Mouse (Mus musculus) liver, embryonic 15.5 days (tissue): Measurements from ENCODE around the gene Slc7a11. TPM values are rescaled to one million over a fixed set of nuclear protein-coding genes. Genes with fewer than 3 reads are reported as not detected.

Source experiments
- ATAC-seq: fragments of 200-750 bp; cut with Nextera tagmentation; 2 replicates; pipeline ENCODE4 v1.8.0; 2017; ENCODE audit warnings: moderate number of reproducible peaks, mild to moderate bottlenecking, moderate library complexity; ENCODE audit not compliant: insufficient read depth
- H3K27ac ChIP-seq: fragments of 300-500 bp; sonication (generic); replicated peaks from 2 replicates; pipeline ENCODE4 v1.5.1; 2015; ENCODE audit warnings: mild to moderate bottlenecking, inconsistent platforms
- H3K27me3 ChIP-seq: fragments of 300-500 bp; sonication (generic); 2 replicates; pipeline ENCODE4 v1.6.1; 2015; ENCODE audit warnings: mild to moderate bottlenecking, inconsistent platforms
- H3K36me3 ChIP-seq: fragments of 300-500 bp; sonication (generic); replicated peaks from 2 replicates; pipeline ENCODE4 v1.6.1; 2015; ENCODE audit warnings: moderate library complexity, mild to moderate bottlenecking, inconsistent platforms
- H3K4me1 ChIP-seq: fragments of 300-500 bp; sonication (generic); replicated peaks from 2 replicates; pipeline ENCODE4 v1.6.1; 2015; ENCODE audit warnings: inconsistent platforms
- H3K4me2 ChIP-seq: fragments of 300-500 bp; sonication (generic); 2 replicates; pipeline ENCODE4 v1.6.1; 2015; ENCODE audit warnings: moderate library complexity, mild to moderate bottlenecking, inconsistent platforms
- H3K4me3 ChIP-seq: fragments of 300-500 bp; sonication (generic); replicated peaks from 2 replicates; pipeline ENCODE4 v1.5.1; 2015; ENCODE audit warnings: mild to moderate bottlenecking, inconsistent platforms
- H3K9ac ChIP-seq: fragments of 300-500 bp; sonication (generic); 2 replicates; pipeline ENCODE4 v1.6.1; 2015; ENCODE audit warnings: moderate library complexity, mild to moderate bottlenecking, inconsistent platforms
- H3K9me3 ChIP-seq: fragments of 300-500 bp; sonication (generic); replicated peaks from 2 replicates; pipeline ENCODE4 v1.6.1; 2016; ENCODE audit warnings: inconsistent platforms
- WGBS: fragments of 180-500 bp; shearing (Covaris S2); methylation state at CpG from one replicate; pipeline ENCODE4 v1.1.7; 2015; ENCODE audit warnings: mixed read lengths; ENCODE audit not compliant: insufficient replicate concordance; 5-methylcytosine and 5-hydroxymethylcytosine counted together
- polyA plus RNA-seq: library from polyadenylated mRNA; unstranded; fragments of >200 nt; fragmentation: Nextera tagmentation; extraction: Ambion mirVana; gene quantifications from 2 replicates; pipeline ENCODE4 v1.2.1, GENCODE M21; 2015

Slc7a11 gene
- polyA plus RNA-seq, 1 experiment from 2014 or later = 0.13 TPM

GRCm38 (mm10) chr3:50138319-50138718, 305.1 kb downstream of the Slc7a11 start:
- ATAC-seq = no peak

GRCm38 (mm10) chr3:50132204-50132603, 311.2 kb downstream of the Slc7a11 start:
- H3K27me3 ChIP-seq = no peaks in the 10 kb centered on the region
- no peak for ATAC-seq
- no peaks in the 10 kb centered on the region for H3K36me3 ChIP-seq
- no peak overlapping the region for H3K27ac ChIP-seq
- no peak overlapping the region for H3K4me3 ChIP-seq
- H3K9me3 ChIP-seq = no peaks in the 10 kb centered on the region
- H3K9ac ChIP-seq = no peak overlapping the region
- no peaks in the 10 kb centered on the region for H3K4me1 ChIP-seq
- WGBS = 68% methylated on average over 5 of the region's 5 CpGs
- H3K4me2 ChIP-seq = no peak overlapping the region

More at GRCm38 (mm10) chr3:50138319-50138718, 305.1 kb downstream of the Slc7a11 start:
- no peak overlapping the region for H3K27ac ChIP-seq
- H3K36me3 ChIP-seq = no peaks in the 10 kb centered on the region
- no peak overlapping the region for H3K4me3 ChIP-seq
- H3K4me2 ChIP-seq = no peak overlapping the region
- H3K27me3 ChIP-seq = no peaks in the 10 kb centered on the region
- H3K9ac ChIP-seq = no peak overlapping the region
- 38% methylated on average over 3 of the region's 3 CpGs for WGBS
- H3K9me3 ChIP-seq = no peaks in the 10 kb centered on the region
- H3K4me1 ChIP-seq = no peaks in the 10 kb centered on the region

- WGBS = 50% methylated on average over 2 of the region's 2 CpGs
- H3K4me1 ChIP-seq = no peaks in the 10 kb centered on the region
- no peak for ATAC-seq
Measured at GRCm38 (mm10) chr3:50130319-50130718, 313.1 kb downstream of the Slc7a11 start.

GRCm38 (mm10) chr3:50121001-50121400, 322.4 kb downstream of the Slc7a11 start:
- ATAC-seq = no peak
- no peaks in the 10 kb centered on the region for H3K9me3 ChIP-seq
- no peak overlapping the region for H3K9ac ChIP-seq
- 34% methylated on average over 1 of the region's 1 CpGs for WGBS
- H3K27ac ChIP-seq = no peak overlapping the region
- H3K36me3 ChIP-seq = no peaks in the 10 kb centered on the region
- no peaks in the 10 kb centered on the region for H3K27me3 ChIP-seq
- no peak overlapping the region for H3K4me3 ChIP-seq
- H3K4me1 ChIP-seq = no peaks in the 10 kb centered on the region
- H3K4me2 ChIP-seq = no peak overlapping the region

More at GRCm38 (mm10) chr3:50130319-50130718, 313.1 kb downstream of the Slc7a11 start:
- Histone ChIP-seq H3K27me3 (no peaks in the 10 kb centered on the region), H3K9me3 (no peaks in the 10 kb centered on the region), H3K27ac (no peak overlapping the region), H3K9ac (no peak overlapping the region), H3K36me3 (no peaks in the 10 kb centered on the region), H3K4me2 (no peak overlapping the region), H3K4me3 (no peak overlapping the region)

GRCm38 (mm10) chr3:50116266-50116665, 327.1 kb downstream of the Slc7a11 start:
- ATAC-seq = no peak
- H3K9ac ChIP-seq = no peak overlapping the region
- H3K27me3 ChIP-seq = no peaks in the 10 kb centered on the region
- H3K4me1 ChIP-seq = no peaks in the 10 kb centered on the region
- H3K27ac ChIP-seq = no peak overlapping the region
- H3K4me3 ChIP-seq = no peak overlapping the region
- no peaks in the 10 kb centered on the region for H3K9me3 ChIP-seq
- no peak overlapping the region for H3K4me2 ChIP-seq
- H3K36me3 ChIP-seq = no peaks in the 10 kb centered on the region
- WGBS = 50% methylated on average over 1 of the region's 1 CpGs

GRCm38 (mm10) chr3:50105509-50105908, 337.9 kb downstream of the Slc7a11 start:
- 70% methylated on average over 6 of the region's 6 CpGs for WGBS
- no peaks in the 10 kb centered on the region for H3K36me3 ChIP-seq

GRCm38 (mm10) chr3:50094404-50095092, 348.9 kb downstream of the Slc7a11 start:
- no peak overlapping the region for H3K27ac ChIP-seq
- no peak overlapping the region for H3K4me2 ChIP-seq
- no peak overlapping the region for H3K4me3 ChIP-seq
- no peaks in the 10 kb centered on the region for H3K4me1 ChIP-seq
- H3K27me3 ChIP-seq = no peaks in the 10 kb centered on the region
- no peak for ATAC-seq
- H3K36me3 ChIP-seq = no peaks in the 10 kb centered on the region
- no peak overlapping the region for H3K9ac ChIP-seq
- WGBS = 63% methylated on average over 7 of the region's 7 CpGs
- no peaks in the 10 kb centered on the region for H3K9me3 ChIP-seq

More at GRCm38 (mm10) chr3:50105509-50105908, 337.9 kb downstream of the Slc7a11 start:
- Histone ChIP-seq H3K9me3 (no peaks in the 10 kb centered on the region), H3K4me3 (no peak overlapping the region), H3K4me2 (no peak overlapping the region), H3K9ac (no peak overlapping the region), H3K4me1 (no peaks in the 10 kb centered on the region), H3K27me3 (no peaks in the 10 kb centered on the region), H3K27ac (no peak overlapping the region)
- ATAC-seq = no peak

GRCm38 (mm10) chr3:50076979-50077378, 366.4 kb downstream of the Slc7a11 start:
- Histone ChIP-seq H3K9me3 (no peaks in the 10 kb centered on the region), H3K27me3 (no peaks in the 10 kb centered on the region), H3K4me2 (no peak overlapping the region), H3K36me3 (no peaks in the 10 kb centered on the region), H3K27ac (no peak overlapping the region), H3K4me1 (no peaks in the 10 kb centered on the region), H3K9ac (no peak overlapping the region), H3K4me3 (no peak overlapping the region)
- 16% methylated on average over 7 of the region's 7 CpGs for WGBS
- no peak for ATAC-seq

GRCm38 (mm10) chr3:50063396-50063795, 380.0 kb downstream of the Slc7a11 start:
- no peak for ATAC-seq
- no peaks in the 10 kb centered on the region for H3K27me3 ChIP-seq
- no peaks in the 10 kb centered on the region for H3K9me3 ChIP-seq
- 48% methylated on average over 4 of the region's 4 CpGs for WGBS
- H3K4me2 ChIP-seq = no peak overlapping the region
- H3K36me3 ChIP-seq = no peaks in the 10 kb centered on the region
- no peaks in the 10 kb centered on the region for H3K4me1 ChIP-seq
- no peak overlapping the region for H3K27ac ChIP-seq
- H3K9ac ChIP-seq = no peak overlapping the region
- no peak overlapping the region for H3K4me3 ChIP-seq

- Histone ChIP-seq H3K27me3 (no peaks in the 10 kb centered on the region), H3K4me2 (no peak overlapping the region), H3K9me3 (no peaks in the 10 kb centered on the region), H3K36me3 (no peaks in the 10 kb centered on the region), H3K9ac (no peak overlapping the region), H3K4me3 (no peak overlapping the region), H3K27ac (no peak overlapping the region), H3K4me1 (no peaks in the 10 kb centered on the region)
- ATAC-seq = no peak
- WGBS = 63% methylated on average over 5 of the region's 5 CpGs
Measured at GRCm38 (mm10) chr3:50044666-50045065, 398.7 kb downstream of the Slc7a11 start.

GRCm38 (mm10) chr3:50044160-50044559, 399.3 kb downstream of the Slc7a11 start:
- H3K27ac ChIP-seq = no peak overlapping the region
- H3K9ac ChIP-seq = no peak overlapping the region
- H3K4me1 ChIP-seq = no peaks in the 10 kb centered on the region
- no peaks in the 10 kb centered on the region for H3K36me3 ChIP-seq
- H3K27me3 ChIP-seq = no peaks in the 10 kb centered on the region
- H3K4me2 ChIP-seq = no peak overlapping the region
- ATAC-seq = no peak
- no peaks in the 10 kb centered on the region for H3K9me3 ChIP-seq
- no peak overlapping the region for H3K4me3 ChIP-seq

GRCm38 (mm10) chr3:50041141-50041540, 402.3 kb downstream of the Slc7a11 start:
- H3K4me2 ChIP-seq = no peak overlapping the region
- H3K4me1 ChIP-seq = no peaks in the 10 kb centered on the region
- H3K27me3 ChIP-seq = no peaks in the 10 kb centered on the region
- no peak overlapping the region for H3K9ac ChIP-seq
- 74% methylated on average over 2 of the region's 2 CpGs for WGBS
- no peak for ATAC-seq
- H3K36me3 ChIP-seq = no peaks in the 10 kb centered on the region
- H3K9me3 ChIP-seq = no peaks in the 10 kb centered on the region
- no peak overlapping the region for H3K4me3 ChIP-seq
- H3K27ac ChIP-seq = no peak overlapping the region
